Mouse (Mus musculus) gastrocnemius, adult 2 months (tissue): ENCODE results near the gene Cand2. TPM values are rescaled to one million over a fixed set of nuclear protein-coding genes. Genes with fewer than 3 reads are reported as not detected.

Source experiments
- DNase-seq: peaks from one replicate; pipeline ENCODE4 v3.0.0; 2022
- H3K27ac ChIP-seq: fragments of 200-600 bp; 2 replicates; pipeline ENCODE4 v1.8.1; 2022; ENCODE audit warnings: mild to moderate bottlenecking
- H3K4me3 ChIP-seq: fragments of 200-600 bp; 2 replicates; pipeline ENCODE4 v1.8.1; 2022; ENCODE audit warnings: mild to moderate bottlenecking, moderate library complexity
- CTCF ChIP-seq: fragments of 200-600 bp; IDR thresholded peaks from 2 replicates; pipeline ENCODE4 v1.8.1; 2022; ENCODE audit warnings: antibody characterized with exemption, mild to moderate bottlenecking, moderate library complexity
- intact Hi-C: fragments of 180-260 bp; cut with DNase I; formaldehyde crosslinking; loops from one replicate; pipeline ENCODE4 v1.15.1; 2025
- total RNA-seq, 2 experiments: library from RNA; stranded (reverse); gene quantifications; 2 replicates each; pipeline ENCODE4 v1.2.3; 2021

Gene Cand2
- total RNA-seq, 2 experiments from 2014 or later, result 62.9 to 68.9 TPM

DNA sequence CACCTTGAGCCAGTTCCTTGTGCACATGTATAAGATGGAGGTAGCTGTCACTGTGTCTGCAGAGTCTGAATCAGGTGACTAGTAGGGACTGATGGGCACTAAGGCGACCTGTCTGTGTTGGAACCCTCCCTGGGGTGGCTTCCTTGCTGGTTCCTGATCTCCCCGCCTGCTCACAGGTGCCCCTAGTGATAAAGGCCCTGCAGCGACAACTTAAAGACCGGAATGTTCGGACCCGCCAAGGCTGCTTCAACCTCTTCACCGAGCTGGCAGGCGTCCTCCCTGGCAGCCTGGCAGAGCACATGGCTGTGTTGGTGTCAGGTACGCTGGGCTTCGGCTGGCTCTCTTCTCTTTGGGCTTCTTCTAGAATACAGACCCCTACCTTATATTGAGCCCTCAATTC is 16.7 kb downstream of the Cand2 start:
- DNase-seq, result peak; percentile 76
- intact Hi-C loops, result no loop called here

DNA sequence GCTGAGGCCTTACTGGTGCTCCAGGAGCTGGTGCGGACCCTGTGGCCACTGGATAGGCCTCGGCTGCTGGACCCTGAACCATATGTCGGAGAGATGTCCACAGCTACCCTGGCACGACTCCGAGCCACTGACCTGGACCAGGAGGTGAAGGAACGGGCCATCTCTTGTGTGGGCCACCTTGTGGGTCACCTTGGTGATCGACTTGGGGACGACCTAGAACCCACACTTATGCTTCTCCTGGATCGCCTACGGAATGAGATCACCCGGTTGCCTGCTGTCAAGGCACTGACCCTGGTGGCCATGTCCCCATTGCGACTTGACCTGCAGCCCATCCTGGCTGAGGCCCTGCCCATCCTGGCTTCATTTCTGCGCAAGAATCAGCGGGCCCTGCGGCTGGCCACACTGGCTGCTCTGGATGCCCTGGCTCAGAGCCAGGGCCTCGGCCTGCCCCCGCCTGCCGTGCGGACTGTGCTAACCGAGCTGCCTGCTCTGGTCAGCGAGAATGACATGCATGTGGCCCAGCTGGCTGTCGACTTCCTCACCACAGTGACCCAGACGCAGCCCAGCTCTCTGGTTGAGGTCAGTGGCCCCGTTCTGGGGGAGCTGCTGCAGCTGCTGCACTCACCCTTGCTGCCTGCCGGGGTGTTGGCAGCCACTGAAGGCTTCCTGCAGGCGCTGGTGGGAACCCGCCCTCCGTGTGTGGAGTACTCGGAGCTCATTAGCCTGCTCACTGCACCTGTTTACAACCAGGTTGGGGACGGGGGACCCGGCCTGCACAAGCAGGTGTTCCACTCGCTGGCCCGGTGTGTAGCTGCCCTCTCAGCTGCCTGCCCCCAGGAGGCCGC is 17.7 kb downstream of the Cand2 start:
- TF ChIP-seq CTCF, result no peak
- peak overlapping the region; percentile 81 for H3K27ac ChIP-seq
- H3K4me3 ChIP-seq, result peak overlapping the region; percentile 49
- DNase-seq, result peak; percentile 81
- intact Hi-C loops, result no loop called here

More for the DNA sequence above, 16.7 kb downstream of the Cand2 start:
- Histone ChIP-seq H3K27ac (peak overlapping the region; percentile 81), H3K4me3 (no peak overlapping the region)
- TF ChIP-seq CTCF, result peak; percentile 17; the same call in 1 of the 2 replicates

DNA sequence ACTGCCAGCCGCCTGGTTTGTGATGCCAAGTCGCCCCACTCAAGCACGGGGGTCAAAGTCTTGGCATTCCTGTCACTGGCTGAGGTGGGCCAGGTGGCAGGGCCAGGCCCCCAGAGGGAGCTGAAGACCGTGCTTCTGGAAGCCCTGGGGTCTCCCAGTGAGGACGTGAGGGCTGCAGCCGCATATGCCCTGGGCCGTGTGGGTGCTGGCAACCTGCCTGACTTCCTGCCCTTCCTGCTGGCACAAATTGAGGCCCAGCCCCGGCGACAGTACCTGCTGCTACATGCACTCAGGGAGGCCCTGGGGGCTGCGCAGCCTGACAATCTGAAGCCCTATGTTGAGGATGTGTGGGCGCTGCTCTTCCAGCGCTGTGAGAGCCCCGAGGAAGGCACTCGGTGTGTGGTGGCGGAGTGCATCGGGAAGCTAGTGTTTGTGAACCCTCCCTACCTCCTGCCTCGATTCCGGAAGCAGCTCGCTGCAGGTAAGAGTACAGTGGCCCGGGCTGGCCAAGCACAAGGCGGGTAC is 18.4 kb downstream of the Cand2 start:
- no peak for TF ChIP-seq CTCF
- intact Hi-C loops, result no loop called here
- H3K4me3 ChIP-seq, result peak overlapping the region; percentile 49
- H3K27ac ChIP-seq, result peak overlapping the region; percentile 81
- peak; percentile 73 for DNase-seq

DNA sequence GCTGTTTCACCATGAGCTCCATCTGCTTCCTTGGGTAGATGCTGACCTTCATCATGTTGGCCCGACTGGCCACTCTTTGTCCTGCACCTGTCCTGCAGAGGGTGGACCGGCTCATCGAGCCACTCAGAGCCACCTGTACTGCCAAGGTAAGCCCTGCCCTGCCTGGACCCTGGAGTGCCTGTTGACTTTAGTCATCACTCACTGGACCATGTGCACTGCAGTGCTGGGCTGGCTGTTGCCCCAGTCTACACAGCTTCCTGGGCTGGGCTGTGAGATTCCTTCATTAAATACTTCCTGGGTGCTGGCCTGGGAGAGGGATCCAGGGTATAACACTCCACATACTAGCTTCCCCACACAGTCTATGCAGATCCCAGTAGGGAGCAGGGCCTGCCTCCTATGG is 27.5 kb downstream of the Cand2 start:
- no peak for DNase-seq
- intact Hi-C loops, result loop anchor here (10.0 kb wide), 1 partner anchor 197 kb away; the partner anchor contains the start of gene Mkrn2
- TF ChIP-seq CTCF, result no peak
- no peak overlapping the region for H3K4me3 ChIP-seq
- no peak overlapping the region for H3K27ac ChIP-seq

DNA sequence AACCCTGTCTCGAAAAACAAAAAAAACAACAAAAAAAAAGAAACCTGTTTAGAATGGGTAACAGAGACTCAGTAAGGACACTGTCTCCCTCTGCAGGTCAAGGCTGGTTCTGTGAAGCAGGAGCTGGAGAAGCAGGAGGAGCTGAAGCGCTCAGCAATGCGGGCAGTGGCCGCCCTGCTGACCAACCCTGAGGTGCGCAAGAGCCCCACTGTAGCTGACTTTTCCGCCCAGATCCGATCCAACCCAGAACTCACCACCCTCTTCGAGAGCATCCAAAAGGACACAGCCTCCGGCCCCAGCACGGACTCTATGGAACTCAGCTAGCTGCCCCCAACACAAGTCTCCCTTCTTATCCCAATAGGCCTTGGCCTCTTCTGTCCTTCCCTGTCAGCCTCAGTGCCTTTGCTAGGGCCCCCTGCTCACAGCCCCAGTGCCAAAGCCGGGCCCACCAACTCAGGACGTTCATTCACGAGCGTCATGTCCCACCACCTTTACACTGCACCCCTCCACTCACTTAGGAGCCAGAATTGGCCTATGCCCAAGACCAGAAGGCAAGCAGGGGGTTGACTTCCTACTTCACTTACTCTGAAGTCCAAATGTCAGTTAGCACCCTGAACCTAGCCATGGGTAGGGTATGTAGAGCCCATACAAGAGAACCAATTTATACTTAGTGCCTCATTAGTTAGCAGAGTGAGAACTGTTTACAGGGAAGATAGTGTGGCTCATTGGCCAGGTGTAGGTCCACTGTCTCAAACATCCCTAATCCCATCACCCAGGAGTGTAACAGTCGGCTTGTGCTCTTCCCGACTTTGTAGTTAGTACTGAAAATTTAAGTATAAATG is 29.4 kb downstream of the Cand2 start:
- H3K4me3 ChIP-seq, result no peak overlapping the region
- TF ChIP-seq CTCF, result peak; percentile 72
- H3K27ac ChIP-seq, result peak overlapping the region; percentile 40; the same call in 1 of the 2 replicates
- peak; percentile 71 for DNase-seq
- intact Hi-C loops, result loop anchor here (10.0 kb wide), 1 partner anchor 199 kb away; the partner anchor contains the start of gene Mkrn2

DNA sequence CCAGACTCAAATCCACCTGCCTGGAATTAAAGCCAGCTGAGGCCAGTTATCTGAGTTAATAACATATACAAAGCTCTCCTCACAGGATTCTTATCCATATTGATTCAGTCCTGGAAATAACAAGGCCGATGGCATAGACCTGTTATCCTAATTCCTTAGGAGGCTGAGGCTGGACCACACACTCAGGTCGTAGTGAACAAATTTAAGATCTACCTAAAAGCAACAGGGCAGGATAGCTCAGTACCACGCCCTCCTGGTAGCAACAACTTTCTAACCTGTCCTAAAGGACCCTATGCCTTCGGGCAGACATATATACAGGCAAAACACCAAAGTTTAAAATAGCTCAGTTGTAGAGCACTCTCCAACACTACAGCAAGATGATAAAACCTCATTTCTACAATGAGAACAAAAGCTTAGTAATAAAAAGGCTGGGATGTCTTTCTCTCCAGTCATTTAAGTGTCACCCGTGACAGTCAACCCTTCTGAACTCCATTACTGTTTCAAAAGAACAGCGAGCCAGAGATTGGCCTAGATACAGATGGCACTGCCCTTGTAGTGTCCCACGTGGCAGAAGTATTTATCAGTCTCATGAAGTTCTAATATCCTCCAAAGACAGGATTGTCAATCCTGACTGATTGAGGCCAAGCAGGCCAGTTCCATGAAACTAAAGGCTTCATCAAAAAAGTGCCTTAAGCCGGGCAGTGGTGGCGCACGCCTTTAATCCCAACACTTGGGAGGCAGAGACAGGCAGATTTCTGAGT is 30.3 kb downstream of the Cand2 start:
- intact Hi-C loops, result loop anchor here (10.0 kb wide), 1 partner anchor 200 kb away; the partner anchor contains the start of gene Mkrn2
- no peak for DNase-seq
- no peak overlapping the region for H3K4me3 ChIP-seq
- H3K27ac ChIP-seq, result no peak overlapping the region
- no peak for TF ChIP-seq CTCF

DNA sequence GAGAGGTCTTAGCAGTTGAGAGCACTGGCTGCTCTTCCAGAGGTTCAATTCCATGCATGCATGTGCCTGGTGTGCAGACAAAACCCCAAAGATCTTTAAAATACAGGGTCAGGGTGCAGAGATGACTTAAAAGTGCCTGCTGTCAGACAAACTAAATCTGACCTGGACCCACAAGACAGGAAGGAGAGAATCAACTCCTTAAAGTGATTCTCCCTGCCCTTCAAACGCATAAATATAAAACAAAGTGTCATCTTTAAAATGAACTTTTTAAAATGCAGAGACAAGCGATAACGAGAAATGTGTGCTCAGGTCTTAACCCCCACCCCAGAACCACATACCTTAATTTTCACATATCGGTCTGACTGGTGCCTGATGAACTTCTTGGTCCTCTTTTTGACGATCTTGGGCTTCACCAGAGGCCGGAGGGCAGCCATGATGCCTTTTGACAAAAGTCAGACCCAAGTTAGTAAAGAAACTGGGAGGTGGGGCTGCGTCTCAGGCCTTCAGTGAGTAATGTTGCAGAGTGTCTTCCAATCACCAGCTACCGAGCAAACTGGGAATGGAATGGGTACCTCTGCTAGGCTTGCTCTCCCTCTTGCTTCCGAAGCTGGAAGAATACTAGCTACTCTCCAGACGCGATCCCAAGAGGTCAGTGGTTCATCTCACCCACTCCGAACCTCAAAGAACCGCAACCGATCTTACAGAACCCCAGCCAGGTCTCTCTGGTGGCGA is 33.3 kb downstream of the Cand2 start:
- no peak for DNase-seq
- intact Hi-C loops, result loop anchor here (10.0 kb wide), 1 partner anchor 203 kb away; the partner anchor contains the start of gene Mkrn2
- no peak for TF ChIP-seq CTCF
- Histone ChIP-seq H3K27ac (peak overlapping the region; percentile 93), H3K4me3 (peak overlapping the region; percentile 90)

DNA sequence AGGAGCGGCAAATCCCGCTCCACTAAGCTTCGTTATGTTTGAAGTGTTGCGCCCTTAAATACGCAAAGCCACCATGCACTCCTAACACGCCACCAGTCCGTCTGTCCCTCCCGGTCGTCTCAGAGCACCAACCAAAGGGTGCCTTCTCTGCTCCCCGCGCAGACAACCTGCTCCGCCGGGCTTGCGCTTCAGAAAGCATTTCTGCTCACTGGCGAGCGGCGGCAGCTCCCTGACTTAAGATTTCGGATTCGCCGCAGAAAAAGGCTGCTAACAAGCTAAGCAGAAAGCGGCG is 33.8 kb downstream of the Cand2 start:
- no peak for TF ChIP-seq CTCF
- Histone ChIP-seq H3K27ac (peak overlapping the region; percentile 93), H3K4me3 (peak overlapping the region; percentile 90)
- no peak for DNase-seq
- intact Hi-C loops, result loop anchor here (10.0 kb wide), 1 partner anchor 203 kb away; the partner anchor contains the start of gene Mkrn2

DNA sequence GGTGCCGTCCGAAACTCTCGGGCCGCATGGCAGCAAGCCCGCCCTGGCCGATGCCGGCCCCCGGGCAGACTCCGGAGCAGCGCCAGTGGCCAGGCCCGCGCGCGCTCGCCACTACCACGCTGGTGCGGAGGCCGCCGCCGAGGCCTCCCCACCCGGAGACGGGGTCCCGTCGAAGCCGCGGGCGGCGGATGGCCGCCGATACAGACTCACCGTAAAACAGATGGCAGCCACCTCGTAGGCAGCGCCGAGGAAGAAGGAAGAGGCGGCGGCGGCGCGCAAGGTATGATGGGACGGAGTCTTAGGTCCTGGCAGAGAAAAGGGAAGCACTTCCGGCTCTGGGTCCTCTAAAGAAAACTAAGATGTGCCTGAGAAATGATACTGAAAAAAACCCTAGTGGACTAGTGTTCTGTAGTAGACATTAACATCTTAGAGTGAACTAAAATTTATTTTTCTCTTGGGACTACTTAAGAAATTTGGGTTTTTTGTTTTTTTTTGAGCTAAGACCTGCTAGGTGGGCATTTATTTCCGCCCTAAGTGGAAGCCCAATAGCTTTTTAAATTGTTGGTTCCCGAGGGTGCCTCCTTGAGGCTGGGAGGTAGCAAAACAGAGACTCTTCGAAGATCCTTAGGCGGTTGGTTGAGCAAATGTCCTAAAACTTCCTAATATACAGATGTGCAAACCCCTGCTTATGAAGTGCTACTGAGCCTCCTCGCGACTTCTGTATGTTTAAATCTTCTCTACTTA is 34.3 kb downstream of the Cand2 start, which contains the start of gene Rpl32:
Rpl32 (minus strand) TSS at position 260 of the 744 bp plus-strand sequence.
- intact Hi-C loops, result loop anchor here (10.0 kb wide), 1 partner anchor 204 kb away; the partner anchor contains the start of gene Mkrn2
- Histone ChIP-seq H3K4me3 (peak within 1 kb of the TSS; percentile 90), H3K27ac (peak within 1 kb of the TSS; percentile 93)
- peak; percentile 90 for DNase-seq
- TF ChIP-seq CTCF, result peak; percentile 68

DNA sequence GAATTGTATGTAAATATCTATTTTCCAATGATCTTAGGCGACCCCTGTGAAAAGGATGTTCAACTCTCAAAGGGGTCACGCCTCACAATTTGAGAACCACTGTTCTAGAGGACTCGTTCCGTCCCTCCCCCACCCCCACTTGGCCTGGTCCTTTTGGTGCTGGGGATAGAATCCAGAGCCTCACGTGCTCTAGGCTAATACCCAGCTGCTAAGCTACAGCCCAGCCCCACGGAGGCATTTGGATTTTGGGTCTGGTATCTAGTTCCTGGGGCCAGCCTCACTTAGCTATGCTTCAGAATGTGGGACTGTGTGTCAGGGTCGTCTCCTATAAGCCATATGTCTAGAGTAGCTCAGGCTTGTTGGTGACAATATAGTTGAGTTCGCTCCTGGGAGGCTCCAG is 37.3 kb downstream of the Cand2 start:
- Histone ChIP-seq H3K4me3 (no peak overlapping the region), H3K27ac (no peak overlapping the region)
- TF ChIP-seq CTCF, result no peak
- intact Hi-C loops, result no loop called here
- DNase-seq, result no peak

DNA sequence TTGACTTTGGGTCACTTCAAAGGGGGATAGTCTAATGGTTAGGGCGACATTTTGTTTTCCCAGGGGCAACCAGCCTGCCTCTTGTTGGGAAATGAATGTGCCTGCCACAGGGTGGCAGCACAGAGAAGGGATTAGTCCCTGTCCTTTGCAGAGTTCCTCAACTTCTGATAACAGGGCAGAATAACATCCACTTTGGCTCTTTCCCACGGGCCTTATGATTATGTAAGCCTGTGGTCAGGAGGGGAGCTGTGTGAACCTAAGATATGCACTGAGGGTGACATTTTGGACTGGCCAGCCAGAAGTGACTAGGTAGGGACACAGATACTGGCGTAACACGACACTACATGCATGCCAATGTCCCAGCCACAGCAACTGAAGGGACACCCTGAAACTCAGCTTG is 39.8 kb downstream of the Cand2 start:
- Histone ChIP-seq H3K4me3 (no peak overlapping the region), H3K27ac (peak overlapping the region; percentile 83)
- DNase-seq, result peak; percentile 76
- peak; percentile 68 for TF ChIP-seq CTCF
- intact Hi-C loops, result no loop called here
